In genomic region chr11:35798495-35798820, GRCm38 (mm10) we compare ENCODE assay signal across 9 mouse cellular contexts. TPM values are rescaled to one million over a fixed set of nuclear protein-coding genes. Genes with fewer than 3 reads are reported as not detected.
DNase-seq lines count a peak whose midpoint lies in the region; ATAC-seq lines count a peak whose summit lies in the region.
"Had no signal": no experiment of that assay in that cellular context is flagged by ENCODE, and none has a peak within 500 bp of the region (broad histone marks: within the 10 kb centered on the region; RNA-seq: fewer than 3 reads in every experiment).

No protein-coding gene starts in this region.

- ATAC-seq in megakaryocyte, adult 5-6 weeks (ENCODE audit: poor library complexity, severe bottlenecking), result no peak
- ATAC-seq in intestine, embryonic 14.5 days (replicated peaks; ENCODE audit: low FRiP score, low TSS enrichment, low read depth), result 0 out of 2 replicates have a peak, but pooled peaks have one; percentile 19
- no peak for ATAC-seq in limb, embryonic 15.5 days (ENCODE audit: insufficient number of reproducible peaks, low FRiP score, low TSS enrichment, low read depth)
- ATAC-seq in stomach, embryonic 15.5 days (ENCODE audit: insufficient read depth, low FRiP score, low read depth), result no peak

- peak overlapping the region; percentile 80 for H3K4me3 ChIP-seq in megakaryocyte, embryonic 14.5 days (replicated peaks)
- H3K4me3 ChIP-seq in embryonic facial prominence, embryonic 10.5 days, result peak overlapping the region; percentile 61
- peak overlapping the region; percentile 29 for H3K4me3 ChIP-seq in intestine, embryonic 14.5 days (ENCODE audit: low read depth, low read length)
- H3K4me3 ChIP-seq in limb, embryonic 15.5 days, result peak overlapping the region; percentile 34
- H3K4me3 ChIP-seq in stomach, embryonic 15.5 days (replicated peaks), result peak overlapping the region; percentile 32
- H3K4me3 ChIP-seq: myocyte had no signal

- 4% methylated on average over 23 of the region's 23 CpGs for WGBS in embryonic facial prominence, embryonic 10.5 days
- WGBS in intestine, embryonic 14.5 days, result 2% methylated on average over 23 of the region's 23 CpGs
- WGBS in limb, embryonic 15.5 days, result 4% methylated on average over 23 of the region's 23 CpGs
- 5% methylated on average over 23 of the region's 23 CpGs for WGBS in stomach, embryonic 15.5 days

- no peaks in the 10 kb centered on the region for H3K36me3 ChIP-seq in megakaryocyte, embryonic 14.5 days (replicated peaks; ENCODE audit: low read length)
- no peaks in the 10 kb centered on the region for H3K36me3 ChIP-seq in embryonic facial prominence, embryonic 10.5 days (replicated peaks)
- no peaks in the 10 kb centered on the region for H3K36me3 ChIP-seq in intestine, embryonic 14.5 days (ENCODE audit: control insufficient read depth, insufficient read depth, low read length)
- no peaks in the 10 kb centered on the region for H3K36me3 ChIP-seq in limb, embryonic 15.5 days
- H3K36me3 ChIP-seq in stomach, embryonic 15.5 days, result no peaks in the 10 kb centered on the region

- no peak overlapping the region for H3K27ac ChIP-seq in embryonic facial prominence, embryonic 10.5 days (replicated peaks)
- no peak overlapping the region for H3K27ac ChIP-seq in intestine, embryonic 14.5 days (ENCODE audit: low read depth)
- H3K27ac ChIP-seq in limb, embryonic 15.5 days, result no peak overlapping the region
- no peak overlapping the region for H3K27ac ChIP-seq in stomach, embryonic 15.5 days

- peaks cover 14% of the 10 kb centered on the region for H3K4me1 ChIP-seq in megakaryocyte, embryonic 14.5 days
- H3K4me1 ChIP-seq in embryonic facial prominence, embryonic 10.5 days, result peaks cover 12% of the 10 kb centered on the region
- H3K4me1 ChIP-seq in intestine, embryonic 14.5 days (replicated peaks; ENCODE audit: control insufficient read depth, insufficient read depth, low read length), result 0 out of 2 replicates have a peak, but pooled peaks cover 7% of the 10 kb centered on the region
- peaks cover 12% of the 10 kb centered on the region for H3K4me1 ChIP-seq in limb, embryonic 15.5 days
- peaks cover 9% of the 10 kb centered on the region for H3K4me1 ChIP-seq in stomach, embryonic 15.5 days

- DNase-seq in embryonic facial prominence, embryonic 10.5 days (ENCODE audit: low spot score), result no peak
- DNase-seq in intestine, embryonic 14.5 days (ENCODE audit: low spot score), result peak; percentile 57
- DNase-seq in gastrocnemius, adult 8-10 months (ENCODE audit: low spot score in 2 of 2), result no peak
- DNase-seq in spleen, postnatal 4 days (ENCODE audit: low spot score in 2 of 2), result no peak

- H3K4me2 ChIP-seq in intestine, embryonic 14.5 days (ENCODE audit: low read length), result peak overlapping the region; percentile 54
- peak overlapping the region; percentile 59 for H3K4me2 ChIP-seq in limb, embryonic 15.5 days
- H3K4me2 ChIP-seq in stomach, embryonic 15.5 days, result peak overlapping the region; percentile 56

- H3K27me3 ChIP-seq in megakaryocyte, embryonic 14.5 days (replicated peaks), result peaks cover 43% of the 10 kb centered on the region
- peaks cover 75% of the 10 kb centered on the region for H3K27me3 ChIP-seq in embryonic facial prominence, embryonic 10.5 days (replicated peaks; ENCODE audit: low read depth, poor library complexity, severe bottlenecking)
- H3K27me3 ChIP-seq in intestine, embryonic 14.5 days (replicated peaks; ENCODE audit: control insufficient read depth, insufficient read depth, low read length), result peaks cover 56% of the 10 kb centered on the region
- H3K27me3 ChIP-seq in limb, embryonic 15.5 days, result peaks cover 56% of the 10 kb centered on the region
- peaks cover 39% of the 10 kb centered on the region for H3K27me3 ChIP-seq in stomach, embryonic 15.5 days (replicated peaks)

- no peak overlapping the region for H3K9ac ChIP-seq in intestine, embryonic 14.5 days (ENCODE audit: low read length)
- no peak overlapping the region for H3K9ac ChIP-seq in limb, embryonic 15.5 days
- no peak overlapping the region for H3K9ac ChIP-seq in stomach, embryonic 15.5 days

- H3K9me3 ChIP-seq in megakaryocyte, embryonic 14.5 days, result peaks cover 11% of the 10 kb centered on the region
- no peaks in the 10 kb centered on the region for H3K9me3 ChIP-seq in embryonic facial prominence, embryonic 10.5 days
- H3K9me3 ChIP-seq in intestine, embryonic 14.5 days (ENCODE audit: control insufficient read depth, low read length), result no peaks in the 10 kb centered on the region
- H3K9me3 ChIP-seq in limb, embryonic 15.5 days, result no peaks in the 10 kb centered on the region
- H3K9me3 ChIP-seq in stomach, embryonic 15.5 days, result no peaks in the 10 kb centered on the region

RNA-seq across cellular contexts. Expression of gene Fbll1, which starts 0.2 kb away (rescaled TPM):
- not detected in 2 replicates for polyA plus RNA-seq in megakaryocyte, embryonic 14.5 days (2012; ENCODE audit: insufficient read depth, low replicate concordance)
- not detected in 2 replicates for total RNA-seq in megakaryocyte, adult 5-6 weeks (2015)
- total RNA-seq in megakaryocyte, adult 5-6 weeks (2017), result not detected in 2 replicates
- polyA plus RNA-seq in embryonic facial prominence, embryonic 10.5 days (2016; fragmentation: Nextera tagmentation; extraction: Ambion mirVana), result 0.51 and 0.64 TPM in 2 replicates
- polyA plus RNA-seq in intestine, embryonic 14.5 days (2014; fragmentation: Nextera tagmentation; extraction: Ambion mirVana), result 0.43 and 1.2 TPM in 2 replicates
- polyA plus RNA-seq in limb, embryonic 15.5 days (2015; fragmentation: Nextera tagmentation; extraction: Ambion mirVana), result 0.09 TPM in 1 of 2 replicates, not detected in the other
- 0.57 and 0.90 TPM in 2 replicates for polyA plus RNA-seq in stomach, embryonic 15.5 days (2015; fragmentation: Nextera tagmentation; extraction: Ambion mirVana)
- not detected for total RNA-seq in gastrocnemius, adult 8-10 months (2022)
- polyA plus RNA-seq: myocyte had no signal

RNA-seq across cellular contexts. Expression of gene Pank3, which starts 29.2 kb away (rescaled TPM):
- polyA plus RNA-seq in megakaryocyte, embryonic 14.5 days (2012; ENCODE audit: insufficient read depth, low replicate concordance), result 0.65 and 0.67 TPM in 2 replicates
- 27.8 and 29.3 TPM in 2 replicates for total RNA-seq in megakaryocyte, adult 5-6 weeks (2015)
- total RNA-seq in megakaryocyte, adult 5-6 weeks (2017), result 50.2 and 51.9 TPM in 2 replicates
- polyA plus RNA-seq in embryonic facial prominence, embryonic 10.5 days (2016; fragmentation: Nextera tagmentation; extraction: Ambion mirVana), result 13.9 and 15.2 TPM in 2 replicates
- polyA plus RNA-seq in intestine, embryonic 14.5 days (2014; fragmentation: Nextera tagmentation; extraction: Ambion mirVana), result 24.1 and 26.4 TPM in 2 replicates
- polyA plus RNA-seq in limb, embryonic 15.5 days (2015; fragmentation: Nextera tagmentation; extraction: Ambion mirVana), result 12.6 and 14.8 TPM in 2 replicates
- 16.2 and 17.6 TPM in 2 replicates for polyA plus RNA-seq in stomach, embryonic 15.5 days (2015; fragmentation: Nextera tagmentation; extraction: Ambion mirVana)
- total RNA-seq in gastrocnemius, adult 8-10 months (2022), result 10 to 100 TPM; 13.6 to 19.4 (median 16.7) TPM

RNA-seq across cellular contexts. Expression of gene Rars, which starts 35.8 kb away (rescaled TPM):
- polyA plus RNA-seq in megakaryocyte, embryonic 14.5 days (2012; ENCODE audit: insufficient read depth, low replicate concordance), result 5.3 TPM in 1 of 2 replicates, not detected in the other
- 60.7 and 63.5 TPM in 2 replicates for total RNA-seq in megakaryocyte, adult 5-6 weeks (2015)
- total RNA-seq in megakaryocyte, adult 5-6 weeks (2017), result 52.0 and 60.3 TPM in 2 replicates
- polyA plus RNA-seq in embryonic facial prominence, embryonic 10.5 days (2016; fragmentation: Nextera tagmentation; extraction: Ambion mirVana), result 110 and 115 TPM in 2 replicates
- 103 and 112 TPM in 2 replicates for polyA plus RNA-seq in intestine, embryonic 14.5 days (2014; fragmentation: Nextera tagmentation; extraction: Ambion mirVana)
- polyA plus RNA-seq in limb, embryonic 15.5 days (2015; fragmentation: Nextera tagmentation; extraction: Ambion mirVana), result 84.2 and 84.8 TPM in 2 replicates
- polyA plus RNA-seq in stomach, embryonic 15.5 days (2015; fragmentation: Nextera tagmentation; extraction: Ambion mirVana), result 81.6 and 94.9 TPM in 2 replicates
- total RNA-seq in gastrocnemius, adult 8-10 months (2022), result 10 to 100 TPM; 33.1 to 37.5 (median 37.2) TPM

Comparison
In these comparisons a context has a peak if more than half of its experiments do, and no peak if none do; other contexts are left out.
1. H3K4me3 ChIP-seq: peak in every context shown above with its lines; median percentile 80 in megakaryocyte, embryonic 14.5 days; 61 in embryonic facial prominence, embryonic 10.5 days; 34 in limb, embryonic 15.5 days; 32 in stomach, embryonic 15.5 days; 29 in intestine, embryonic 14.5 days.
2. RNA of gene Rars, which starts 35.8 kb away (polyA plus RNA-seq): 110 to 115 TPM in embryonic facial prominence, embryonic 10.5 days, 103 to 112 TPM in intestine, embryonic 14.5 days, 84.2 to 84.8 TPM in limb, embryonic 15.5 days and 81.6 to 94.9 TPM in stomach, embryonic 15.5 days; 5.3 TPM in megakaryocyte, embryonic 14.5 days; every median in the first group is over 10 times any median in the second.
3. Peak in every context shown above with its lines, with median percentiles within 50 percentile points of each other: H3K4me2 ChIP-seq.